Mouse (Mus musculus) liver, embryonic 14.5 days (tissue): ENCODE data around the gene Cmtm5.

ENCODE experiments used
- CTCF ChIP-seq: IDR thresholded peaks from 2 replicates; pipeline ENCODE4 v1.5.1; 2016; ENCODE audit warnings: antibody characterized with exemption, low read depth, control low read depth
- EP300 ChIP-seq: IDR thresholded peaks from 2 replicates; pipeline ENCODE4 v1.6.1; 2016; ENCODE audit warnings: antibody characterized with exemption, low read depth

DNA sequence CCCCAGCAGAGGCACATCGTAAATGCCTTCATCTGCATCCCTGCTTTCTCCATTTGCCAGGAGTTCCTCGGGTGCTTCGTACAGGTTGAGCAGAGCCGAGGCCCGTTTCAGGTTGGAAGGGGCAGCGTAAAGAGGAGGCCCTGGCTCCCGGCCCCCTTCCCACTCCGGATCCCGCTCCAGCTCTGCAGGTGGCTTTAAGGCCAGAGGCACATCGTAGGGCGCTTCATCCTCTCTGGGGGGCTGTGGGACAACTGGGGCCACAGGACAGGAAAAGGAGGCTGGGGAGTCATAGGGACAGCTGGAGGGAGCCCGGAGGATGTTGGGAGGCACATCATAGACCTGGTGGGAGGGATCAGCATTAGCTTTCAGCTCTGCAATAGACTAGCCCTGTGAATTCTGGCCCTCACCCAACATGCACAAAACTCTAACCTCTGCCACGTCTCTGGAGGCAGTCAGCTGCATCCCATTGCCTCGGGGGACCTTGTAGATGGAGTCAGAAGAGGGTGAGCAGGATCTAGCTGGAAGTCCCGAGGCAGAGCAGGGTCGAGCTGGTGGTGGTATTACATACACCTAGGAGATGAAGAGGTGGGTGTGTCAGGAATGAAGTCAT lies 15.9 kb upstream of the Cmtm5 start:
- TF ChIP-seq CTCF (no peak), EP300 (no peak)
